In genomic region chr11:6627731-6628130, GRCm38 (mm10) we compare ENCODE assay signal across 13 mouse cellular contexts. TPM values are rescaled to one million over a fixed set of nuclear protein-coding genes. Genes with fewer than 3 reads are reported as not detected.
DNase-seq lines count a peak whose midpoint lies in the region; ATAC-seq and TF ChIP-seq lines count a peak whose summit lies in the region.
"Had no signal": no experiment of that assay in that cellular context is flagged by ENCODE, and none has a peak within 500 bp of the region (broad histone marks: within the 10 kb centered on the region; RNA-seq: fewer than 3 reads in every experiment).

No protein-coding gene starts in this region.

- no peak overlapping the region for H3K4me3 ChIP-seq in heart, embryonic 16.5 days (ENCODE audit: low read length)
- H3K4me3 ChIP-seq in heart, embryonic 11.5 days (ENCODE audit: low read depth, low read length): no peak overlapping the region
- H3K4me3 ChIP-seq in CH12.LX (replicated peaks in 1 of 3; ENCODE audit: low read depth in 2 of 3, low read length in 2 of 3, poor library complexity in 1 of 3): peak overlapping the region in 1 of 3 experiments; percentile 60
- H3K4me3 ChIP-seq: midbrain, embryonic 12.5 days had no signal

- dilution Hi-C loops in CH12.LX (cut with MboI; ENCODE audit: extremely low pct_ligation_motif_present, extremely low pct_unique_long_range_greater_than_20kb, low sequenced_read_pairs): no loop called here

- no peaks in the 10 kb centered on the region for H3K9me3 ChIP-seq in heart, embryonic 16.5 days (replicated peaks; ENCODE audit: control insufficient read depth, low read length)
- no peaks in the 10 kb centered on the region for H3K9me3 ChIP-seq in heart, embryonic 11.5 days (replicated peaks; ENCODE audit: control insufficient read depth, low read length)
- peaks cover 7% of the 10 kb centered on the region for H3K9me3 ChIP-seq in CH12.LX (replicated peaks; ENCODE audit: low read length)
- H3K9me3 ChIP-seq: midbrain, embryonic 12.5 days had no signal

- in situ Hi-C loops in CH12.LX (cut with MboI; ENCODE audit: low pct_ligation_motif_present, low pct_unique_long_range_greater_than_20kb, low sequenced_read_pairs): no loop called here

- H3K36me3 ChIP-seq in heart, embryonic 16.5 days (ENCODE audit: control insufficient read depth, insufficient read depth): peaks cover 13% of the 10 kb centered on the region
- H3K36me3 ChIP-seq in heart, embryonic 11.5 days (ENCODE audit: control insufficient read depth, insufficient read depth, low read length): peaks cover 9% of the 10 kb centered on the region
- H3K36me3 ChIP-seq in CH12.LX (replicated peaks in 1 of 2; ENCODE audit: control insufficient read depth in 1 of 2, insufficient read depth in 1 of 2, low read length in 1 of 2): peaks cover 13 to 22% of the 10 kb centered on the region in 2 experiments

- H3K4me2 ChIP-seq in heart, embryonic 16.5 days (ENCODE audit: low read depth, low read length): no peak overlapping the region
- no peak overlapping the region for H3K4me2 ChIP-seq in heart, embryonic 11.5 days
- peak overlapping the region; percentile 16; the same call in 1 of the 2 replicates for H3K4me2 ChIP-seq in CH12.LX (ENCODE audit: insufficient read depth, low read depth, poor library complexity, severe bottlenecking)
- H3K4me2 ChIP-seq: midbrain, embryonic 12.5 days had no signal

- H3K4me1 ChIP-seq in heart, embryonic 16.5 days (ENCODE audit: control insufficient read depth, insufficient read depth, low read length): peaks cover 25% of the 10 kb centered on the region
- peaks cover 15% of the 10 kb centered on the region for H3K4me1 ChIP-seq in heart, embryonic 11.5 days (ENCODE audit: control insufficient read depth, insufficient read depth, low read length)
- peaks cover 15 to 33% of the 10 kb centered on the region in 2 experiments for H3K4me1 ChIP-seq in CH12.LX (ENCODE audit: control insufficient read depth in 1 of 2, insufficient read depth in 2 of 2)

- no peak for TF ChIP-seq CTCF in CH12.LX (conservative IDR thresholded peaks at IDR 0.05 in 1 of 2, IDR thresholded peaks at IDR 0.05 in 1 of 2; ENCODE audit: low read depth in 2 of 2, low read length in 2 of 2)

- no peak for TF ChIP-seq EP300 in CH12.LX (IDR thresholded peaks at IDR 0.05; ENCODE audit: low read length)

- TF ChIP-seq RAD21 in CH12.LX (IDR thresholded peaks at IDR 0.05; ENCODE audit: low read depth, low read length): no peak

- WGBS in heart, embryonic 16.5 days: 73% methylated on average over 4 of the region's 4 CpGs
- WGBS in heart, embryonic 11.5 days (ENCODE audit: insufficient replicate concordance): 83% methylated on average over 4 of the region's 4 CpGs

- DNase-seq in CH12.LX (ENCODE audit: extremely low read depth): peak; percentile 78
- peak; percentile 77 for DNase-seq in induced T-regulatory cell, adult 2 months (ENCODE audit: low read depth)
- no peak for DNase-seq in left cerebral cortex, adult 11 months (ENCODE audit: low spot score)
- no peak for DNase-seq in urinary bladder, postnatal 14 days (ENCODE audit: low spot score)
- no peak for DNase-seq in adrenal gland, postnatal 36 days
- DNase-seq: adrenal gland, adult 8-10 months; cerebellum, postnatal 14 days had no signal

- H3K79me2 ChIP-seq in CH12.LX (replicated peaks; ENCODE audit: control insufficient read depth, extremely low read depth, insufficient read depth, poor library complexity, severe bottlenecking): peaks cover 36% of the 10 kb centered on the region

- H3K27ac ChIP-seq in heart, embryonic 16.5 days (ENCODE audit: low read length): peak overlapping the region; percentile 41
- no peak overlapping the region for H3K27ac ChIP-seq in heart, embryonic 11.5 days (ENCODE audit: low read depth, low read length)
- peak overlapping the region; percentile 25; the same call in 1 of the 2 replicates for H3K27ac ChIP-seq in CH12.LX (ENCODE audit: insufficient read depth, low read depth)
- H3K27ac ChIP-seq: midbrain, embryonic 12.5 days had no signal

- TF ChIP-seq POLR2A in CH12.LX (IDR thresholded peaks at IDR 0.05; ENCODE audit: low read depth, low read length): no peak

- no peak for ATAC-seq in heart, embryonic 16.5 days (replicated peaks; ENCODE audit: extremely low read depth, insufficient read depth, low FRiP score)
- ATAC-seq in heart, embryonic 11.5 days (replicated peaks; ENCODE audit: insufficient number of reproducible peaks, low FRiP score, low TSS enrichment): no peak
- ATAC-seq in neutrophil, adult 5-6 weeks (ENCODE audit: extremely low read depth, insufficient number of reproducible peaks, low FRiP score, poor library complexity, severe bottlenecking): peak; percentile 45

- H3K9ac ChIP-seq in heart, embryonic 16.5 days (ENCODE audit: low read length): no peak overlapping the region
- H3K9ac ChIP-seq in heart, embryonic 11.5 days (ENCODE audit: low read depth, low read length): no peak overlapping the region
- H3K9ac ChIP-seq in CH12.LX (ENCODE audit: insufficient read depth, low read depth): peak overlapping the region; percentile 27
- H3K9ac ChIP-seq: midbrain, embryonic 12.5 days had no signal

- no peaks in the 10 kb centered on the region for H3K27me3 ChIP-seq in heart, embryonic 16.5 days (ENCODE audit: control insufficient read depth, insufficient read depth, low read length)
- no peaks in the 10 kb centered on the region for H3K27me3 ChIP-seq in heart, embryonic 11.5 days (ENCODE audit: control insufficient read depth, insufficient read depth, low read length)
- no peaks in the 10 kb centered on the region for H3K27me3 ChIP-seq in CH12.LX (replicated peaks)
- H3K27me3 ChIP-seq: midbrain, embryonic 12.5 days had no signal

TF ChIP-seq in CH12.LX, 34 proteins besides CTCF, POLR2A, EP300 and RAD21:
- TF ChIP-seq ELF1 (IDR thresholded peaks at IDR 0.05; ENCODE audit: low read depth, low read length) (no peak), POLR2AphosphoS2 (IDR thresholded peaks at IDR 0.05; ENCODE audit: low read depth, low read length) (no peak), MEF2A (IDR thresholded peaks at IDR 0.05; ENCODE audit: borderline replicate concordance, low read depth, low read length) (no peak), ZMIZ1 (IDR thresholded peaks at IDR 0.05; ENCODE audit: low read depth, low read length) (no peak), NELFE (IDR thresholded peaks at IDR 0.05; ENCODE audit: low read depth, low read length) (no peak)

RNA-seq across cellular contexts. Expression of gene Tbrg4, which starts 1.9 kb away (rescaled TPM):
- 49.8 and 51.0 TPM in 2 replicates for polyA plus RNA-seq in heart, embryonic 16.5 days (2015; fragmentation: Nextera tagmentation; extraction: Ambion mirVana)
- 43.7 and 45.8 TPM in 2 replicates for polyA plus RNA-seq in heart, embryonic 11.5 days (2014; fragmentation: Nextera tagmentation; extraction: Ambion mirVana)
- total RNA-seq in CH12.LX (2012; rRNA removed) (93.1 and 118 TPM in 2 replicates), CH12.LX (2014; rRNA removed) (59.3 and 69.0 TPM in 2 replicates)
- polyA plus RNA-seq in CH12.LX (2012; ENCODE audit: insufficient read length, low read depth): 170 and 191 TPM in 2 replicates
- total RNA-seq in neutrophil, adult 5-6 weeks (2017): 22.5 and 27.6 TPM in 2 replicates
- 10 to 100 TPM; 61.7 to 64.5 TPM for total RNA-seq in adrenal gland, postnatal 36 days (2021)

RNA-seq across cellular contexts. Expression of gene Wap, which starts 10.7 kb away (rescaled TPM):
- not detected in 2 replicates for polyA plus RNA-seq in heart, embryonic 16.5 days (2015; fragmentation: Nextera tagmentation; extraction: Ambion mirVana)
- not detected in 2 replicates for polyA plus RNA-seq in heart, embryonic 11.5 days (2014; fragmentation: Nextera tagmentation; extraction: Ambion mirVana)
- not detected in 2 replicates for total RNA-seq in CH12.LX (2012; rRNA removed)
- not detected in 2 replicates for total RNA-seq in CH12.LX (2014; rRNA removed)
- not detected in 2 replicates for polyA plus RNA-seq in CH12.LX (2012; ENCODE audit: insufficient read length, low read depth)
- total RNA-seq in neutrophil, adult 5-6 weeks (2017): not detected in 2 replicates
- total RNA-seq in adrenal gland, postnatal 36 days (2021): not detected
- total RNA-seq: adrenal gland, adult 8-10 months; gastrocnemius, postnatal 4 days; left cerebral cortex, postnatal 36 days had no signal
- polyA plus RNA-seq: midbrain, embryonic 12.5 days had no signal

RNA-seq across cellular contexts. Expression of gene Nacad, which starts 21.9 kb away (rescaled TPM):
- polyA plus RNA-seq in heart, embryonic 16.5 days (2015; fragmentation: Nextera tagmentation; extraction: Ambion mirVana): 1.0 and 1.1 TPM in 2 replicates
- polyA plus RNA-seq in heart, embryonic 11.5 days (2014; fragmentation: Nextera tagmentation; extraction: Ambion mirVana): 1.3 TPM in 2 replicates
- total RNA-seq in CH12.LX (2012; rRNA removed) (0.13 TPM in 2 replicates), CH12.LX (2014; rRNA removed) (not detected in 2 replicates)
- polyA plus RNA-seq in CH12.LX (2012; ENCODE audit: insufficient read length, low read depth): 0.34 TPM in 1 of 2 replicates, not detected in the other
- 0.12 TPM in 2 replicates for total RNA-seq in neutrophil, adult 5-6 weeks (2017)
- 1 to 10 TPM; 1.0 to 1.6 TPM for total RNA-seq in adrenal gland, postnatal 36 days (2021)

RNA-seq across cellular contexts. Expression of gene Ramp3, which starts 30.6 kb away (rescaled TPM):
- polyA plus RNA-seq in heart, embryonic 16.5 days (2015; fragmentation: Nextera tagmentation; extraction: Ambion mirVana): 4.3 and 5.9 TPM in 2 replicates
- 1.4 and 1.7 TPM in 2 replicates for polyA plus RNA-seq in heart, embryonic 11.5 days (2014; fragmentation: Nextera tagmentation; extraction: Ambion mirVana)
- total RNA-seq in CH12.LX (2012; rRNA removed) (0.21 TPM in 1 of 2 replicates, not detected in the other), CH12.LX (2014; rRNA removed) (not detected in 2 replicates)
- polyA plus RNA-seq in CH12.LX (2012; ENCODE audit: insufficient read length, low read depth): not detected in 2 replicates
- 0.37 TPM in 1 of 2 replicates, not detected in the other for total RNA-seq in neutrophil, adult 5-6 weeks (2017)
- 10 to 100 TPM; 14.6 to 20.1 TPM for total RNA-seq in adrenal gland, postnatal 36 days (2021)

Comparison
In these comparisons a context has a peak if more than half of its experiments do, and no peak if none do; other contexts are left out.
1. DNase-seq: peak in CH12.LX (single experiment) and induced T-regulatory cell, adult 2 months (single experiment); none in left cerebral cortex, adult 11 months (single experiment), urinary bladder, postnatal 14 days (single experiment) and adrenal gland, postnatal 36 days (0 of 2).